Mouse (Mus musculus): ENCODE results near the gene Pi4ka.
"Not testable (repeated sequence)": the region's sequence is repeated elsewhere in the genome, so short reads cannot be mapped to it uniquely, and the experiment has no call there.

Pi4ka gene

GRCm38 (mm10) chr16:17231523-17231922 is 174.6 kb downstream of the Pi4ka start:
- DNase-seq, result not testable (repeated sequence)

Measured in cerebellum, postnatal 25 days (tissue).